Mouse (Mus musculus) midbrain, postnatal 0 days (tissue): ENCODE results near the gene Lix1. TPM values are rescaled to one million over a fixed set of nuclear protein-coding genes. Genes with fewer than 3 reads are reported as not detected.
"Not testable (repeated sequence)": the region's sequence is repeated elsewhere in the genome, so short reads cannot be mapped to it uniquely, and the experiment has no call there.

Experiments used
- ATAC-seq: fragments of 200-750 bp; cut with Nextera tagmentation; 2 replicates; pipeline ENCODE4 v1.8.0; 2017; ENCODE audit warnings: moderate number of reproducible peaks, mild to moderate bottlenecking, moderate TSS enrichment, moderate library complexity; ENCODE audit not compliant: low FRiP score
- DNase-seq: peaks from one replicate; pipeline ENCODE4 v3.0.0-alpha.2; 2015; ENCODE audit warnings: low spot score
- H3K27ac ChIP-seq: fragments of 300-500 bp; sonication (generic); 2 replicates; pipeline ENCODE4 v1.5.1; 2014; ENCODE audit warnings: low read depth, mild to moderate bottlenecking, low read length, mixed read lengths
- H3K27me3 ChIP-seq: fragments of 300-500 bp; sonication (generic); 2 replicates; pipeline ENCODE4 v1.6.1; 2014; ENCODE audit warnings: low read length, control low read depth, mixed read lengths; ENCODE audit not compliant: insufficient read depth
- H3K36me3 ChIP-seq: fragments of 300-500 bp; sonication (generic); 2 replicates; pipeline ENCODE4 v1.6.1; 2014; ENCODE audit warnings: low read length, control low read depth, mixed read lengths; ENCODE audit not compliant: insufficient read depth
- H3K4me1 ChIP-seq: fragments of 300-500 bp; sonication (generic); 2 replicates; pipeline ENCODE4 v1.6.1; 2014; ENCODE audit warnings: mild to moderate bottlenecking, control low read depth, antibody characterized with exemption, low read length, mixed read lengths; ENCODE audit not compliant: insufficient read depth
- H3K4me2 ChIP-seq: fragments of 300-500 bp; sonication (generic); 2 replicates; pipeline ENCODE4 v1.6.1; 2014; ENCODE audit warnings: low read depth, mild to moderate bottlenecking, low read length, mixed read lengths; ENCODE audit not compliant: poor library complexity, severe bottlenecking
- H3K4me3 ChIP-seq: fragments of 300-500 bp; sonication (generic); 2 replicates; pipeline ENCODE4 v1.5.1; 2014; ENCODE audit warnings: low read depth, mild to moderate bottlenecking, low read length, moderate library complexity
- H3K9ac ChIP-seq: fragments of 300-500 bp; sonication (generic); replicated peaks from 2 replicates; pipeline ENCODE4 v1.6.1; 2014; ENCODE audit warnings: mild to moderate bottlenecking, low read length, moderate library complexity, mixed read lengths; ENCODE audit not compliant: poor library complexity, severe bottlenecking
- H3K9me3 ChIP-seq: fragments of 300-500 bp; sonication (generic); 2 replicates; pipeline ENCODE4 v1.6.1; 2016; ENCODE audit warnings: low read length, control low read depth
- CTCF ChIP-seq: IDR thresholded peaks from 2 replicates; pipeline ENCODE4 v1.5.1; 2016; ENCODE audit warnings: antibody characterized with exemption, mild to moderate bottlenecking
- WGBS: fragments of 180-500 bp; shearing (Covaris S2); extraction: QIAGEN DNeasy Blood & Tissue Kit; methylation state at CpG from one replicate; pipeline ENCODE4 v1.1.7; 2014; 5-methylcytosine and 5-hydroxymethylcytosine counted together
- polyA plus RNA-seq: library from polyadenylated mRNA; unstranded; fragments of >200 nt; fragmentation: Nextera tagmentation; extraction: Ambion mirVana; gene quantifications from 2 replicates; pipeline ENCODE4 v1.2.1, GENCODE M21; 2015
- total RNA-seq: library from RNA; depleted of rRNA; stranded (reverse); fragments of >200 nt; gene quantifications from 2 replicates; pipeline ENCODE4 v1.2.3, GENCODE M21; 2014; rRNA removed

Lix1 gene
- total and polyA plus RNA-seq, 2 experiments from 2014 or later: 10.9 to 11.4 TPM

DNA sequence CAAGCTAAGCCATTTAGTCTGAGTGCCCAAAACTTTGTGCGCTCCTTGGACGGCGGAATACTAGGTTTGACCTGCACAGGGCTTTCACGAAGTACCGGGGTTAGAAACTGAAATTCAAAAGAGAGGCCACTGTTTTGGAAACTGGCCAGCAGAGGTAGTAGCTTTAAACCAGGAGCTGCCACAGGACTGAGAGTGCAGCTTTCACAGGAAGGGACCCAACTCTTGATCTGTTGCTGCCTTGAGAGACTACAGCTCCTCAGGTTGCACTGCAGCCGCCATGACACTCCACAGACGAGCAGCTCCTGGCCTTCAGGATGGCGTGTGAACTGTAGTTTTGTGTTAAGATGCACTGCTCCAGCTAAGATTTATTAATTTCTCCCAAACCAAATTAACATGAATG is 89.6 kb downstream of the Lix1 start:
- no peak overlapping the region for H3K27ac ChIP-seq
- no peaks in the 10 kb centered on the region for H3K27me3 ChIP-seq
- H3K9ac ChIP-seq: no peak overlapping the region
- H3K4me1 ChIP-seq: no peaks in the 10 kb centered on the region
- DNase-seq (no peak), ATAC-seq (no peak)
- no peaks in the 10 kb centered on the region for H3K36me3 ChIP-seq
- H3K9me3 ChIP-seq: no peaks in the 10 kb centered on the region
- no peak overlapping the region for H3K4me3 ChIP-seq
- H3K4me2 ChIP-seq: no peak overlapping the region
- no peak for TF ChIP-seq CTCF
- 91% methylated on average over 8 of the region's 8 CpGs for WGBS

DNA sequence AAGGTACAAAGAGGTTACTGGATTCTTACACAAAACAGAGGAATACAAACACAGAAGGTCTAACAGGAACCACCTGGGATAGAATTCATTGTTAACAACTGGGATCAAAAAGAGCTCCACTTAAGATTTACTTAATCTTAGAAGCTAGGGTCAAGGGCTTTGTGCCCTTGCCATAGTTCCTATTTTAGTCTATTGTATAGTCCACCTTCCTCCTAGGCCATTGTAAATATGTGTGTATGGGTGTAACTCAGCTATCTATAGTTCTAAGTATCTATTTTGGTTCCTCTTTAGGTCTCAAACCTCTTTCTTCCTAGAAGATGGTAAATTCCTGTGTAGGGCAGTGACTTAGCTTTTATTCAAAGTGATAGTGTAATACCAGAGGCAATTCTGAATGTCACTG is 93.8 kb downstream of the Lix1 start:
- H3K4me1 ChIP-seq, DNase-seq, H3K4me2 ChIP-seq, H3K36me3 ChIP-seq, H3K9me3 ChIP-seq, H3K27ac ChIP-seq, ATAC-seq, H3K4me3 ChIP-seq, H3K27me3 ChIP-seq, H3K9ac ChIP-seq: not testable (repeated sequence)

DNA sequence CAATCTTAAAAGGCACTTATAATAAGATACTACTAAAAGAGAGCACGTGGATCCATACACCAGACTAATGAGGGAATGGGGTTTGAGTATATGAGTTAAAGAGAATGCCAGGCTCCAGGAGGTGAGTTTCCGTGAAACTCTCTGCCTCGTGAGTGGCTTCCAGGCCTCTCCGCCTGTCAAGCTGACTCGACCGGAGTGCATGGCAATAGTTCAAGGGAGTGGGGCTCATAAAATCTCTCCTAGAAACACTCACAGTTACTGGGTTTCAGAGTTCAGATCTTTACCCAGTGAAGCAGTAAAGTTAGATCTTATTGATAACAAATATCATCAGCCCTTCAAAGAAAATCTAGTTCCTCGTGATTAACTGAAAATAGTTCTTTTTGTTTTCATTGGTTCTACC is 94.3 kb downstream of the Lix1 start:
- no peaks in the 10 kb centered on the region for H3K36me3 ChIP-seq
- no peaks in the 10 kb centered on the region for H3K4me1 ChIP-seq
- no peak overlapping the region for H3K9ac ChIP-seq
- no peaks in the 10 kb centered on the region for H3K9me3 ChIP-seq
- no peak for TF ChIP-seq CTCF
- DNase-seq: no peak
- H3K4me2 ChIP-seq: no peak overlapping the region
- no peaks in the 10 kb centered on the region for H3K27me3 ChIP-seq
- 90% methylated on average over 7 of the region's 7 CpGs for WGBS
- no peak for ATAC-seq
- no peak overlapping the region for H3K4me3 ChIP-seq
- no peak overlapping the region for H3K27ac ChIP-seq

DNA sequence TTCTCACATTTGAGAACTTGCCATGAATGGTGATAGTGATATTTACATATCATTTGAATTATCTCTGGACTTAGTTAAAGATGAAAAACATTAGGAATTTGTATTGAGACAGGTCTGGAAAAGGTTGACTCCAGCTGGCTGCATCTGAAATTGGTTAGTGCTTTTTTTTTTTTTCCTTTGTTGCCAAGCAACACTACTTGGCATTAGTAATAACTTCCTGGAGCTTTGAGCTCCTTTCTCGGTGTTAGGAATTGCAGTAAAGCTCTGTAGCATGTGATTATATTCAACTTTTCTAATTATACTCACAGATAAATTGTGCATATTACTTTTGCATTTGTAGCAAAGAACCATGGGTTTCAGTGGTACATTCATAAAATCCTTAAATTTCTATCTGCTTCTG is 96.4 kb downstream of the Lix1 start:
- DNase-seq: peak; percentile 26
- WGBS: 8% methylated on average over 1 of the region's 1 CpGs

DNA sequence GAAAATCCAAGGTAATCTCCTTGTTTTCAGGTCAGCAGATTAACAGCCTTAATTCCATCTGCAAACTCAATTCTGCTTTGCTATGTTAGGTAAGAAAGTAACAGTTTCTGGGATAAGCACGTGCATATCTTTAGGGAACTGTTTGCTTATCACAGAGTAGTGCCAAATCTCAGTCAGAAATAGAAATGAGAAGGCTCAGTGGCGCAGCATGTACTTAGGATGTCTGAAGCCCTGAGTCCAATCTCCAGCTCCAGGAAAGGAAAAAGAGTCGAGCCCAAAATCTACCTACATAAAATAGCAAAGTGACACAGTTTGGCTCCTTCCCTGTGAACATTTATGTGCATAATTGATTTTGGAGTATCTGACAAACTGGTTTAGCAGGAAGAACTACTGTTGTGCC is 96.8 kb downstream of the Lix1 start:
- ATAC-seq (no peak), DNase-seq (no peak)
- Histone ChIP-seq H3K9me3 (no peaks in the 10 kb centered on the region), H3K4me2 (no peak overlapping the region), H3K4me1 (no peaks in the 10 kb centered on the region), H3K9ac (no peak overlapping the region), H3K4me3 (no peak overlapping the region), H3K36me3 (no peaks in the 10 kb centered on the region), H3K27me3 (no peaks in the 10 kb centered on the region), H3K27ac (no peak overlapping the region)
- WGBS: 54% methylated on average over 3 of the region's 3 CpGs
- TF ChIP-seq CTCF: no peak

More for the DNA sequence above, 96.4 kb downstream of the Lix1 start:
- no peak overlapping the region for H3K27ac ChIP-seq
- no peaks in the 10 kb centered on the region for H3K27me3 ChIP-seq
- H3K36me3 ChIP-seq: no peaks in the 10 kb centered on the region
- no peak overlapping the region for H3K9ac ChIP-seq
- H3K4me2 ChIP-seq: no peak overlapping the region
- TF ChIP-seq CTCF: no peak
- no peaks in the 10 kb centered on the region for H3K4me1 ChIP-seq
- no peak overlapping the region for H3K4me3 ChIP-seq
- ATAC-seq: no peak
- H3K9me3 ChIP-seq: no peaks in the 10 kb centered on the region

DNA sequence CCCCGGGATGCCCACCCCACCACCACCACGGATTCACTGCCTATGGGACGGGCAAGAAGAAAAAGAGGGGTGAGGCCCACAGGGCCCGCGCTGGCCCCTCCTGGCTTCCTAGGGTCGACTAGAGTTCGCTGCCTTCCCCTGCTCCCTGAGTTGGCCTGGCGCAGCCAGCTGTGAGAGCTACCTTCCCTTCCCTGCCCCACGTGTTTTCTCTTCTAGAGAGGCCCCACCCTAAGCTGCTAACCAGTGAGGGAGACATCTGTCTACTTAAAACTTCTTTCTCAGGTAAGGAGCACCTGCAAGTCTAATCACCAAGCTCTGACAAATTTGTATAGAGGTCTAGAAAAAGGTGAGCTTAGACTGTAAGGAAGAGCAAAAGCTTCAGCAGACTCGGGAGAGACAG is 104.2 kb downstream of the Lix1 start:
- Histone ChIP-seq H3K27ac (no peak overlapping the region), H3K4me2 (no peak overlapping the region), H3K27me3 (no peaks in the 10 kb centered on the region), H3K9me3 (no peaks in the 10 kb centered on the region), H3K36me3 (no peaks in the 10 kb centered on the region), H3K9ac (no peak overlapping the region), H3K4me3 (no peak overlapping the region), H3K4me1 (no peaks in the 10 kb centered on the region)
- 93% methylated on average over 10 of the region's 10 CpGs for WGBS
- no peak for TF ChIP-seq CTCF
- no peak for ATAC-seq
- DNase-seq: no peak

Other genes starting within 250 kb of the Lix1 start
- 28.6 and 33.6 TPM in 2 replicates for gene Riok2, start 28.4 kb upstream of the Lix1 start, total RNA-seq
- gene Riok2, start 28.4 kb upstream of the Lix1 start, polyA plus RNA-seq: 11.2 and 12.7 TPM in 2 replicates
- gene Lnpep, start 222.4 kb downstream of the Lix1 start, total RNA-seq: 24.5 and 31.2 TPM in 2 replicates
- 4.5 and 6.2 TPM in 2 replicates for gene Lnpep, start 222.4 kb downstream of the Lix1 start, polyA plus RNA-seq